Mouse (Mus musculus): ENCODE results near the gene Kazn. TPM values are rescaled to one million over a fixed set of nuclear protein-coding genes. Genes with fewer than 3 reads are reported as not detected.

Gene Kazn
- total and polyA plus RNA-seq, 2 experiments from 2014 or later: 25.6 to 70.2 TPM

GRCm38 (mm10) chr4:142170882-142171768 is 68.1 kb downstream of the Kazn start:
- Histone ChIP-seq H3K4me1 (ENCODE audit: insufficient read depth, low read length) (peaks cover 5% of the 10 kb centered on the region; the same call in 1 of the 2 replicates), H3K4me2 (ENCODE audit: low read depth, low read length, poor library complexity, severe bottlenecking) (no peak overlapping the region), H3K9ac (replicated peaks; ENCODE audit: low read length, poor library complexity, severe bottlenecking) (no peak overlapping the region), H3K36me3 (ENCODE audit: insufficient read depth, low read length) (no peaks in the 10 kb centered on the region), H3K27me3 (ENCODE audit: insufficient read depth, low read length) (no peaks in the 10 kb centered on the region), H3K9me3 (ENCODE audit: low read length) (no peaks in the 10 kb centered on the region), H3K27ac (ENCODE audit: low read depth, low read length) (no peak overlapping the region), H3K4me3 (ENCODE audit: low read depth, low read length) (no peak overlapping the region)
- no peak for DNase-seq (ENCODE audit: low spot score)
- 59% methylated on average over 18 of the region's 18 CpGs for WGBS
- ATAC-seq (ENCODE audit: low FRiP score): no peak
- no peak for TF ChIP-seq CTCF (IDR thresholded peaks at IDR 0.05)

GRCm38 (mm10) chr4:142169636-142170035 is 69.6 kb downstream of the Kazn start:
- Histone ChIP-seq H3K27me3 (ENCODE audit: insufficient read depth, low read length) (no peaks in the 10 kb centered on the region), H3K9me3 (ENCODE audit: low read length) (no peaks in the 10 kb centered on the region), H3K9ac (replicated peaks; ENCODE audit: low read length, poor library complexity, severe bottlenecking) (no peak overlapping the region), H3K27ac (ENCODE audit: low read depth, low read length) (no peak overlapping the region), H3K4me1 (ENCODE audit: insufficient read depth, low read length) (peaks cover 5% of the 10 kb centered on the region; the same call in 1 of the 2 replicates), H3K4me2 (ENCODE audit: low read depth, low read length, poor library complexity, severe bottlenecking) (no peak overlapping the region), H3K4me3 (ENCODE audit: low read depth, low read length) (no peak overlapping the region), H3K36me3 (ENCODE audit: insufficient read depth, low read length) (no peaks in the 10 kb centered on the region)
- ATAC-seq (ENCODE audit: low FRiP score) (no peak), DNase-seq (ENCODE audit: low spot score) (no peak)
- TF ChIP-seq CTCF (IDR thresholded peaks at IDR 0.05): no peak
- 77% methylated on average over 4 of the region's 4 CpGs for WGBS

- Histone ChIP-seq H3K9ac (replicated peaks; ENCODE audit: low read length, poor library complexity, severe bottlenecking) (no peak overlapping the region), H3K9me3 (ENCODE audit: low read length) (no peaks in the 10 kb centered on the region), H3K4me2 (ENCODE audit: low read depth, low read length, poor library complexity, severe bottlenecking) (no peak overlapping the region), H3K36me3 (ENCODE audit: insufficient read depth, low read length) (no peaks in the 10 kb centered on the region), H3K4me3 (ENCODE audit: low read depth, low read length) (no peak overlapping the region), H3K27ac (ENCODE audit: low read depth, low read length) (no peak overlapping the region), H3K4me1 (ENCODE audit: insufficient read depth, low read length) (peaks cover 5% of the 10 kb centered on the region; the same call in 1 of the 2 replicates), H3K27me3 (ENCODE audit: insufficient read depth, low read length) (no peaks in the 10 kb centered on the region)
- 84% methylated on average over 7 of the region's 7 CpGs for WGBS
- TF ChIP-seq CTCF (IDR thresholded peaks at IDR 0.05): no peak
- ATAC-seq (ENCODE audit: low FRiP score) (no peak), DNase-seq (ENCODE audit: low spot score) (no peak)
Observed at GRCm38 (mm10) chr4:142168352-142168751, 70.8 kb downstream of the Kazn start.

DNA sequence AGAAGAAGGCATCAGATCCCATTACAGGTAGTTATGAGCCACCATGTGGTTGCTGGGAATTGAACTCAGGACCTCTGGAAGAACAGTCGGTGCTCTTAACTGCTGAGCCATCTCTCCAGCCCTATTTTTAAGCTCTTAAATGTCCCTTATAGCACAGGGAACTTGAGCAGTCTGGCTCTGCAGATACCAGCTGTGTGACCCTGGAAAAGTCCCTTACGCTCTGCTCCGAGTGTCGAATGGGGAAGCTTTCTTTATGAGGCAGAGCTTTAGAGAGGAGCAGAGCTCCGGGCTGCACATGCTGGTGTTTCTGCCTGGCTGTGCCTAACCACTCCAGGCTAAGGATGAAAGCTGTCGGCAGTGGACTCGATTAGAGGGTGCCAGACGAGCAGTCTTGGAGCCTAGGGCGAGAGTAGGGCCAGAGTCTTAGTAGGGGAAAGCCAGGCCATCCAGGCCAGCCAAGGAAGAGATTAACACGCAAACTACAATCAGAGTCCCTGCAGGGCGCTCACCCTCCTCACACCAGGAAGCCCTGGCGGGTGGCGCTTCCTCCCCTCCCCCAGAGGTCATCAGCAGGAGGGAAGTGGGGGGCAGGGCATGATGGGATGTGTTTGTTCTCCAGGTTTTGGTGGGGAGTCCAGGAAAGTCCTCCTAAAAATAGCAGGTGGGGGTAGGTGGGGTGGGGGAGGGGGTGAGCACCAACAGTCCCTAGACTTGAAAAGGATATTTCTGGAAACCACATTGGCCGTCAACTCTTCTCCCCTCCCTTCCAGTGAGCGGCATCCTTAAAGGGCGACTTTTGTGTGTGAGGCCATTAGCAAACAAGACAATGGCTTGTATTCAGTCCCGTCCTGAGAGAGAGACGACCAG is 73.1 kb downstream of the Kazn start:
- peaks cover 5% of the 10 kb centered on the region; the same call in 1 of the 2 replicates for H3K4me1 ChIP-seq (ENCODE audit: insufficient read depth, low read length)
- ATAC-seq (ENCODE audit: low FRiP score) (no peak), DNase-seq (ENCODE audit: low spot score) (no peak)
- no peak for TF ChIP-seq CTCF (IDR thresholded peaks at IDR 0.05)
- no peaks in the 10 kb centered on the region for H3K36me3 ChIP-seq (ENCODE audit: insufficient read depth, low read length)
- H3K27ac ChIP-seq (ENCODE audit: low read depth, low read length): no peak overlapping the region
- H3K9me3 ChIP-seq (ENCODE audit: low read length): no peaks in the 10 kb centered on the region
- no peak overlapping the region for H3K4me2 ChIP-seq (ENCODE audit: low read depth, low read length, poor library complexity, severe bottlenecking)
- no peaks in the 10 kb centered on the region for H3K27me3 ChIP-seq (ENCODE audit: insufficient read depth, low read length)
- WGBS: 22% methylated on average over 18 of the region's 18 CpGs
- no peak overlapping the region for H3K9ac ChIP-seq (replicated peaks; ENCODE audit: low read length, poor library complexity, severe bottlenecking)
- H3K4me3 ChIP-seq (ENCODE audit: low read depth, low read length): no peak overlapping the region

DNA sequence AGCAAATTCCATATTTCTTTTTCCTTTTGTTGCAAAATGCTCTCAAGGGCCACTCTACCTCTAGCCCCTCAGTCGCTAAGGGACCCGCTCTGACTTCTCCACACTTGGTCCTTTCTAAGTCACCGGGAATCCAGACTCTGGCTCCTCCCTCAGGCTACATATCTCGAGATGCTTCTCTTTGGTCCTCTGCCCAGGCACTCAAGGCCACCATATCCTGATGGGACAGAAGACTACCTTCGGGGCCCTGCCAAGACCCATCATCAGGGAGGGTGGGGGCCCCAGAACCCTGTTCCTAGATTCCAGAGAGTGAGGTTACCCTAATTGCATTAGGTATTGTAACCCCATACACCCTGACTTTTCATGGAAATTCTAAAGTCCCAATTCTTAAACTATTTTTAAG is 73.8 kb downstream of the Kazn start:
- ATAC-seq (ENCODE audit: low FRiP score) (no peak), DNase-seq (ENCODE audit: low spot score) (no peak)
- Histone ChIP-seq H3K9me3 (ENCODE audit: low read length) (no peaks in the 10 kb centered on the region), H3K27me3 (ENCODE audit: insufficient read depth, low read length) (no peaks in the 10 kb centered on the region), H3K4me3 (ENCODE audit: low read depth, low read length) (no peak overlapping the region), H3K4me1 (ENCODE audit: insufficient read depth, low read length) (peaks cover 5% of the 10 kb centered on the region; the same call in 1 of the 2 replicates), H3K4me2 (ENCODE audit: low read depth, low read length, poor library complexity, severe bottlenecking) (no peak overlapping the region), H3K36me3 (ENCODE audit: insufficient read depth, low read length) (no peaks in the 10 kb centered on the region), H3K27ac (ENCODE audit: low read depth, low read length) (no peak overlapping the region), H3K9ac (replicated peaks; ENCODE audit: low read length, poor library complexity, severe bottlenecking) (no peak overlapping the region)
- no peak for TF ChIP-seq CTCF (IDR thresholded peaks at IDR 0.05)
- 70% methylated on average over 5 of the region's 5 CpGs for WGBS

All from midbrain, postnatal 0 days (tissue).